Mouse (Mus musculus) hindbrain, embryonic 13.5 days (tissue): Measurements from ENCODE around the gene Ccin. TPM values are rescaled to one million over a fixed set of nuclear protein-coding genes. Genes with fewer than 3 reads are reported as not detected.

ENCODE experiments used
- ATAC-seq: fragments of 200-750 bp; cut with Nextera tagmentation; 2 replicates; pipeline ENCODE4 v1.8.0; 2017; ENCODE audit warnings: moderate TSS enrichment; ENCODE audit not compliant: low FRiP score
- H3K27ac ChIP-seq: fragments of 300-500 bp; sonication (generic); 2 replicates; pipeline ENCODE4 v1.5.1; 2015; ENCODE audit warnings: inconsistent platforms, mild to moderate bottlenecking, moderate library complexity
- H3K27me3 ChIP-seq: fragments of 300-500 bp; sonication (generic); 2 replicates; pipeline ENCODE4 v1.6.1; 2015; ENCODE audit warnings: mild to moderate bottlenecking, inconsistent platforms
- H3K36me3 ChIP-seq: fragments of 300-500 bp; sonication (generic); 2 replicates; pipeline ENCODE4 v1.6.1; 2015; ENCODE audit warnings: mild to moderate bottlenecking, inconsistent platforms
- H3K4me1 ChIP-seq: fragments of 300-500 bp; sonication (generic); replicated peaks from 2 replicates; pipeline ENCODE4 v1.6.1; 2015; ENCODE audit warnings: inconsistent platforms
- H3K4me2 ChIP-seq: fragments of 300-500 bp; sonication (generic); 2 replicates; pipeline ENCODE4 v1.6.1; 2015; ENCODE audit warnings: inconsistent platforms, mild to moderate bottlenecking, moderate library complexity
- H3K4me3 ChIP-seq: fragments of 300-500 bp; sonication (generic); 2 replicates; pipeline ENCODE4 v1.5.1; 2015; ENCODE audit warnings: mild to moderate bottlenecking, inconsistent platforms
- H3K9ac ChIP-seq: fragments of 300-500 bp; sonication (generic); 2 replicates; pipeline ENCODE4 v1.6.1; 2015; ENCODE audit warnings: mild to moderate bottlenecking, inconsistent platforms
- H3K9me3 ChIP-seq: fragments of 300-500 bp; sonication (generic); 2 replicates; pipeline ENCODE4 v1.6.1; 2016; ENCODE audit warnings: inconsistent platforms
- WGBS: fragments of 180-500 bp; shearing (Covaris S2); methylation state at CpG from one replicate; pipeline ENCODE4 v1.1.7; 2015; 5-methylcytosine and 5-hydroxymethylcytosine counted together
- polyA plus RNA-seq: library from polyadenylated mRNA; unstranded; fragments of >200 nt; fragmentation: Nextera tagmentation; extraction: Ambion mirVana; gene quantifications from 2 replicates; pipeline ENCODE4 v1.2.1, GENCODE M21; 2015

Gene Ccin
- not detected in 2 replicates for polyA plus RNA-seq

GRCm38 (mm10) chr4:43983181-43983580 lies at the start of gene Ccin:
Ccin (plus strand) TSS chr4:43983483.
- peak within 1 kb of the TSS; percentile 62 for H3K9ac ChIP-seq
- 82% methylated on average over 11 of the region's 11 CpGs for WGBS
- ATAC-seq, result no peak

GRCm38 (mm10) chr4:43936186-43936585 lies 47.1 kb upstream of the Ccin start:
- H3K4me1 ChIP-seq, result no peaks in the 10 kb centered on the region
- WGBS, result 91% methylated on average over 4 of the region's 4 CpGs
- H3K4me3 ChIP-seq, result no peak overlapping the region
- H3K36me3 ChIP-seq, result peaks cover 80% of the 10 kb centered on the region
- H3K9me3 ChIP-seq, result no peaks in the 10 kb centered on the region
- H3K27ac ChIP-seq, result no peak overlapping the region
- ATAC-seq, result no peak
- no peak overlapping the region for H3K9ac ChIP-seq
- no peaks in the 10 kb centered on the region for H3K27me3 ChIP-seq
- no peak overlapping the region for H3K4me2 ChIP-seq

More at GRCm38 (mm10) chr4:43983181-43983580, at the start of gene Ccin:
- Histone ChIP-seq H3K4me2 (peak within 1 kb of the TSS; percentile 55), H3K4me3 (peak within 1 kb of the TSS; percentile 31), H3K27ac (no peak within 1 kb of the TSS; the same call in 1 of the 2 replicates), H3K4me1 (peaks cover 16% of the 10 kb centered on the region), H3K27me3 (no peaks in the 10 kb centered on the region), H3K9me3 (no peaks in the 10 kb centered on the region), H3K36me3 (no peaks in the 10 kb centered on the region)

- peaks cover 80% of the 10 kb centered on the region for H3K36me3 ChIP-seq
- no peak overlapping the region for H3K27ac ChIP-seq
- H3K9me3 ChIP-seq, result no peaks in the 10 kb centered on the region
- ATAC-seq, result no peak
- H3K4me2 ChIP-seq, result no peak overlapping the region
- no peak overlapping the region for H3K9ac ChIP-seq
- H3K4me3 ChIP-seq, result no peak overlapping the region
- WGBS, result 83% methylated on average over 14 of the region's 14 CpGs
- H3K27me3 ChIP-seq, result no peaks in the 10 kb centered on the region
- H3K4me1 ChIP-seq, result no peaks in the 10 kb centered on the region
These were observed 46.3 kb upstream of the Ccin start for GRCm38 (mm10) chr4:43936749-43937674.

- ATAC-seq, result no peak
These were observed 42.0 kb upstream of the Ccin start for GRCm38 (mm10) chr4:43941315-43941714.

GRCm38 (mm10) chr4:43942421-43942820 lies 40.9 kb upstream of the Ccin start:
- Histone ChIP-seq H3K27ac (no peak overlapping the region), H3K4me1 (no peaks in the 10 kb centered on the region), H3K4me2 (no peak overlapping the region), H3K9ac (no peak overlapping the region), H3K9me3 (no peaks in the 10 kb centered on the region), H3K4me3 (no peak overlapping the region), H3K36me3 (peaks cover 82% of the 10 kb centered on the region), H3K27me3 (no peaks in the 10 kb centered on the region)
- no peak for ATAC-seq
- 95% methylated on average over 8 of the region's 8 CpGs for WGBS

More at GRCm38 (mm10) chr4:43941315-43941714, 42.0 kb upstream of the Ccin start:
- 90% methylated on average over 5 of the region's 5 CpGs for WGBS
- H3K27me3 ChIP-seq, result no peaks in the 10 kb centered on the region
- no peaks in the 10 kb centered on the region for H3K4me1 ChIP-seq
- no peak overlapping the region for H3K9ac ChIP-seq
- H3K4me3 ChIP-seq, result no peak overlapping the region
- peaks cover 84% of the 10 kb centered on the region for H3K36me3 ChIP-seq
- no peak overlapping the region for H3K27ac ChIP-seq
- no peak overlapping the region for H3K4me2 ChIP-seq
- H3K9me3 ChIP-seq, result no peaks in the 10 kb centered on the region

- H3K4me2 ChIP-seq, result no peak overlapping the region
- no peak overlapping the region for H3K27ac ChIP-seq
- no peak overlapping the region for H3K4me3 ChIP-seq
- peaks cover 39% of the 10 kb centered on the region for H3K36me3 ChIP-seq
- no peaks in the 10 kb centered on the region for H3K27me3 ChIP-seq
- no peaks in the 10 kb centered on the region for H3K9me3 ChIP-seq
- no peaks in the 10 kb centered on the region for H3K4me1 ChIP-seq
- 96% methylated on average over 2 of the region's 2 CpGs for WGBS
- no peak for ATAC-seq
- H3K9ac ChIP-seq, result no peak overlapping the region
These were observed 35.7 kb upstream of the Ccin start for GRCm38 (mm10) chr4:43947571-43947970.

- WGBS, result under 1% methylated on average over 45 of the region's 45 CpGs
- H3K4me2 ChIP-seq, result peak within 1 kb of the TSS; percentile 91
- H3K27me3 ChIP-seq, result peaks cover 9% of the 10 kb centered on the region; the same call in 1 of the 2 replicates
- peak within 1 kb of the TSS; percentile 77 for H3K4me3 ChIP-seq
- ATAC-seq, result peak; percentile 89
- peaks cover 22% of the 10 kb centered on the region for H3K4me1 ChIP-seq
- no peaks in the 10 kb centered on the region for H3K36me3 ChIP-seq
- H3K27ac ChIP-seq, result peak within 1 kb of the TSS; percentile 88
- H3K9me3 ChIP-seq, result no peaks in the 10 kb centered on the region
- peak within 1 kb of the TSS; percentile 87 for H3K9ac ChIP-seq
These were observed 25.9 kb upstream of the Ccin start, which contains the start of gene Glipr2 for GRCm38 (mm10) chr4:43957292-43957845. Glipr2 (plus strand) TSS chr4:43957401.

- H3K27ac ChIP-seq, result peak overlapping the region; percentile 88
- no peaks in the 10 kb centered on the region for H3K36me3 ChIP-seq
- no peaks in the 10 kb centered on the region for H3K9me3 ChIP-seq
- peaks cover 9% of the 10 kb centered on the region; the same call in 1 of the 2 replicates for H3K27me3 ChIP-seq
- H3K9ac ChIP-seq, result peak overlapping the region; percentile 87
- peak overlapping the region; percentile 77 for H3K4me3 ChIP-seq
- WGBS, result under 1% methylated on average over 26 of the region's 26 CpGs
- H3K4me1 ChIP-seq, result peaks cover 22% of the 10 kb centered on the region
- peak; percentile 85 for ATAC-seq
- peak overlapping the region; percentile 91 for H3K4me2 ChIP-seq
These were observed 25.3 kb upstream of the Ccin start for GRCm38 (mm10) chr4:43957846-43958461.

GRCm38 (mm10) chr4:43959523-43960179 lies 23.6 kb upstream of the Ccin start:
- no peak for ATAC-seq
- 67% methylated on average over 9 of the region's 9 CpGs for WGBS

GRCm38 (mm10) chr4:43960207-43960606 lies 23.1 kb upstream of the Ccin start:
- H3K27me3 ChIP-seq, result peaks cover 9% of the 10 kb centered on the region; the same call in 1 of the 2 replicates
- H3K36me3 ChIP-seq, result no peaks in the 10 kb centered on the region
- peaks cover 28% of the 10 kb centered on the region for H3K4me1 ChIP-seq
- H3K9ac ChIP-seq, result no peak overlapping the region
- no peak overlapping the region for H3K4me3 ChIP-seq
- H3K4me2 ChIP-seq, result no peak overlapping the region; the same call in 1 of the 2 replicates
- WGBS, result 90% methylated on average over 6 of the region's 6 CpGs
- H3K27ac ChIP-seq, result no peak overlapping the region
- no peak for ATAC-seq
- no peaks in the 10 kb centered on the region for H3K9me3 ChIP-seq

More at GRCm38 (mm10) chr4:43959523-43960179, 23.6 kb upstream of the Ccin start:
- peaks cover 25% of the 10 kb centered on the region for H3K4me1 ChIP-seq
- peaks cover 9% of the 10 kb centered on the region; the same call in 1 of the 2 replicates for H3K27me3 ChIP-seq
- no peak overlapping the region for H3K27ac ChIP-seq
- no peak overlapping the region for H3K4me3 ChIP-seq
- peak overlapping the region; percentile 91 for H3K4me2 ChIP-seq
- H3K36me3 ChIP-seq, result no peaks in the 10 kb centered on the region
- H3K9me3 ChIP-seq, result no peaks in the 10 kb centered on the region
- H3K9ac ChIP-seq, result no peak overlapping the region

GRCm38 (mm10) chr4:43964326-43964833 lies 18.9 kb upstream of the Ccin start:
- Histone ChIP-seq H3K27ac (no peak overlapping the region), H3K27me3 (no peaks in the 10 kb centered on the region), H3K4me2 (no peak overlapping the region), H3K4me3 (no peak overlapping the region), H3K36me3 (peaks cover 7% of the 10 kb centered on the region; the same call in 1 of the 2 replicates), H3K9ac (no peak overlapping the region), H3K9me3 (no peaks in the 10 kb centered on the region), H3K4me1 (peaks cover 29% of the 10 kb centered on the region)
- ATAC-seq, result no peak
- WGBS, result 54% methylated on average over 2 of the region's 2 CpGs
